Mouse (Mus musculus) MEL (cell line): ENCODE measurements around the gene Tas2r121. TPM values are rescaled to one million over a fixed set of nuclear protein-coding genes. Genes with fewer than 3 reads are reported as not detected.
"Not testable (repeated sequence)": the region's sequence is repeated elsewhere in the genome, so short reads cannot be mapped to it uniquely, and the experiment has no call there.

Experiments
- DNase-seq: peaks from one replicate; pipeline ENCODE4 v3.0.0; 2011; ENCODE audit warnings: low read depth, low spot score
- H3K27ac ChIP-seq: 2 replicates; pipeline ENCODE4 v1.5.1; 2012; ENCODE audit warnings: low read depth, mild to moderate bottlenecking, control low read depth, low read length, moderate library complexity; ENCODE audit not compliant: control insufficient read depth
- H3K27me3 ChIP-seq, 2 experiments: fragments of 150-350 bp in 1 of 2; sonication (generic) in 1 of 2; 2 replicates each; pipeline ENCODE4 v1.6.1; 2012; ENCODE audit warnings: low read length in 2 of 2, mild to moderate bottlenecking in 2 of 2, improper control_type of control experiment in 1 of 2, moderate library complexity in 1 of 2; ENCODE audit not compliant: insufficient read depth in 2 of 2, control insufficient read depth in 1 of 2
- H3K36me3 ChIP-seq, 2 experiments: 2 replicates each; pipeline ENCODE4 v1.6.1; 2012 to 2014; ENCODE audit warnings: low read length in 2 of 2, improper control_type of control experiment in 1 of 2, inconsistent platforms in 1 of 2, mild to moderate bottlenecking in 1 of 2; ENCODE audit not compliant: insufficient read depth in 2 of 2, control insufficient read depth in 1 of 2
- H3K4me1 ChIP-seq, 2 experiments: fragments of 150-350 bp in 1 of 2; sonication (generic) in 1 of 2; 2 replicates each; pipeline ENCODE4 v1.6.1; 2012; ENCODE audit warnings: low read length in 2 of 2, improper control_type of control experiment in 1 of 2, mild to moderate bottlenecking in 1 of 2; ENCODE audit not compliant: insufficient read depth in 2 of 2, control insufficient read depth in 1 of 2
- H3K4me3 ChIP-seq, 2 experiments: fragments of 150-350 bp in 1 of 2; sonication (generic) in 1 of 2; 2 replicates each; pipeline ENCODE4 v1.5.1; 2012; ENCODE audit warnings: low read depth in 2 of 2, low read length in 2 of 2, mild to moderate bottlenecking in 2 of 2, moderate library complexity in 2 of 2, control low read depth in 1 of 2, improper control_type of control experiment in 1 of 2; ENCODE audit not compliant: control insufficient read depth in 1 of 2, insufficient read depth in 1 of 2
- H3K79me2 ChIP-seq: 2 replicates; pipeline ENCODE4 v1.6.1; 2012; ENCODE audit warnings: mild to moderate bottlenecking, low read length, moderate library complexity; ENCODE audit not compliant: control insufficient read depth, poor library complexity, insufficient read depth
- H3K9ac ChIP-seq: 2 replicates; pipeline ENCODE4 v1.6.1; 2012; ENCODE audit warnings: low read depth, mild to moderate bottlenecking, control low read depth, low read length, moderate library complexity; ENCODE audit not compliant: control insufficient read depth, poor library complexity, severe bottlenecking
- H3K9me3 ChIP-seq: fragments of 150-350 bp; sonication (generic); replicated peaks from 2 replicates; pipeline ENCODE4 v1.6.1; 2012; ENCODE audit warnings: mild to moderate bottlenecking, low read length, improper control_type of control experiment, moderate library complexity; ENCODE audit not compliant: insufficient read depth
- BHLHE40 ChIP-seq: IDR thresholded peaks from 2 replicates; pipeline ENCODE4 v1.6.1; 2012; ENCODE audit warnings: low read depth, mild to moderate bottlenecking, inconsistent platforms, low read length, improper control_type of control experiment, borderline replicate concordance
- CHD1 ChIP-seq: IDR thresholded peaks from 2 replicates; pipeline ENCODE4 v1.6.1; 2012; ENCODE audit warnings: low read depth, mild to moderate bottlenecking, inconsistent platforms, low read length, improper control_type of control experiment
- E2F4 ChIP-seq: IDR thresholded peaks from 2 replicates; pipeline ENCODE4 v1.6.1; 2011; ENCODE audit warnings: low read depth, low read length, improper control_type of control experiment, borderline replicate concordance
- ELF1 ChIP-seq: IDR thresholded peaks from 2 replicates; pipeline ENCODE4 v1.6.1; 2014; ENCODE audit warnings: low read depth, mild to moderate bottlenecking, inconsistent platforms, low read length, improper control_type of control experiment, moderate library complexity
- EP300 ChIP-seq, 2 experiments: IDR thresholded peaks; 2 replicates each; pipeline ENCODE4 v1.6.1; 2011; ENCODE audit warnings: improper control_type of control experiment in 2 of 2, low read length in 2 of 2, low read depth in 1 of 2, mild to moderate bottlenecking in 1 of 2
- GATA1 ChIP-seq: IDR thresholded peaks from 2 replicates; pipeline ENCODE4 v1.6.1; 2011; ENCODE audit warnings: low read depth, low read length, improper control_type of control experiment
- HCFC1 ChIP-seq: IDR thresholded peaks from 2 replicates; pipeline ENCODE4 v1.6.1; 2012; ENCODE audit warnings: low read depth, mild to moderate bottlenecking, inconsistent platforms, low read length, improper control_type of control experiment, moderate library complexity
- KAT2A ChIP-seq: conservative IDR thresholded peaks from 2 replicates; pipeline ENCODE4 v1.6.1; 2012; ENCODE audit warnings: low read depth, low read length, improper control_type of control experiment, inconsistent platforms
- MYB ChIP-seq: IDR thresholded peaks from 2 replicates; pipeline ENCODE4 v1.6.1; 2011; ENCODE audit warnings: mild to moderate bottlenecking, low read depth, low read length, improper control_type of control experiment
- POLR2AphosphoS2 ChIP-seq: IDR thresholded peaks from 2 replicates; pipeline ENCODE4 v1.6.1; 2011; ENCODE audit warnings: low read length, improper control_type of control experiment
- RCOR1 ChIP-seq: IDR thresholded peaks from 2 replicates; pipeline ENCODE4 v1.6.1; 2012; ENCODE audit warnings: low read depth, mild to moderate bottlenecking, inconsistent platforms, low read length, improper control_type of control experiment
- SIN3A ChIP-seq: IDR thresholded peaks from 2 replicates; pipeline ENCODE4 v1.6.1; 2012; ENCODE audit warnings: low read length, improper control_type of control experiment, inconsistent platforms
- TAL1 ChIP-seq: IDR thresholded peaks from 2 replicates; pipeline ENCODE4 v1.6.1; 2012; ENCODE audit warnings: mild to moderate bottlenecking, inconsistent platforms, low read length, moderate library complexity, mixed read lengths
- TCF12 ChIP-seq: IDR thresholded peaks from 2 replicates; pipeline ENCODE4 v1.6.1; 2014; ENCODE audit warnings: low read depth, mild to moderate bottlenecking, inconsistent platforms, low read length, improper control_type of control experiment, moderate library complexity
- USF2 ChIP-seq, 2 experiments: IDR thresholded peaks; 2 replicates each; pipeline ENCODE4 v1.6.1; 2011 to 2012; ENCODE audit warnings: improper control_type of control experiment in 2 of 2, low read length in 2 of 2, borderline replicate concordance in 1 of 2, inconsistent platforms in 1 of 2, low read depth in 1 of 2, mild to moderate bottlenecking in 1 of 2; ENCODE audit not compliant: insufficient read depth in 1 of 2
- ZC3H11A ChIP-seq: IDR thresholded peaks from 2 replicates; pipeline ENCODE4 v1.6.1; 2012; ENCODE audit warnings: low read depth, mild to moderate bottlenecking, inconsistent platforms, low read length, improper control_type of control experiment
- ZNF384 ChIP-seq: IDR thresholded peaks from 2 replicates; pipeline ENCODE4 v1.6.1; 2012; ENCODE audit warnings: low read depth, mild to moderate bottlenecking, inconsistent platforms, low read length, improper control_type of control experiment
- polyA plus RNA-seq, 2 experiments: library from polyadenylated mRNA; stranded (reverse) in 1 of 2; unstranded in 1 of 2; fragments of >175 nt in 1 of 2; fragments of >200 nt in 1 of 2; gene quantifications; 2 replicates each; pipeline versions ENCODE4 v1.2.1 to v1.2.4; 2012; ENCODE audit warnings: low replicate concordance in 2 of 2, low read depth in 1 of 2; ENCODE audit not compliant: insufficient read length in 2 of 2, insufficient read depth in 1 of 2, missing spikeins in 1 of 2
- total RNA-seq: library from RNA; depleted of rRNA; stranded (reverse); fragments of 300-350 nt; gene quantifications from 2 replicates; pipeline ENCODE4 v1.2.3, GENCODE M21; 2012

Tas2r121 gene
- total and polyA plus RNA-seq, 3 experiments = not detected

DNA sequence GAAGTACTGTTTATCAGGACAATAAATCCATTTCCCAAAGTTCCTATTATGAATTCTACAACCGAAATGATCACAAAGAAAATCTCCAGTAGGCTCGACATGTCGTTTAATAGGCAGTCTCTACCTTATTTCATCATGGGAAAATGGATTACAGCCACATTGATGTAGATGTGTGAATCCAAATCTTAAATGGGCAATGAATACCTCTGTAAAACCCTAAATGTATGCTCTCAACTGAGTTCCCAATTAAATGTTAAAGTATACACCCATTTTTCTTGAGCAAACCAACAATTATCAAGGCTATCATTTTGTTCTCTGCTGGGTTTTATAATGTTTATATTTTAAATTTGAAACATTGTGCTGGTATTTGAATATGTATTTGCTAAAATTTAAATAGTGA, 11.0 kb upstream of the Tas2r121 start, which contains the start of gene Tas2r122:
TSS of gene Tas2r122 (minus strand) at position 101 of the 400 bp plus-strand sequence.
- no peaks in the 10 kb centered on the region for H3K4me1 ChIP-seq
- H3K9me3 ChIP-seq = no peaks in the 10 kb centered on the region
- H3K9ac ChIP-seq = no peak within 1 kb of the TSS
- H3K4me3 ChIP-seq = no peak within 1 kb of the TSS
- no peaks in the 10 kb centered on the region for H3K36me3 ChIP-seq
- H3K79me2 ChIP-seq = no peaks in the 10 kb centered on the region
- no peak for DNase-seq
- H3K27me3 ChIP-seq = no peaks in the 10 kb centered on the region
- TF ChIP-seq HCFC1 (no peak), ELF1 (no peak), ZNF384 (no peak), TCF12 (no peak), E2F4 (no peak), ZC3H11A (no peak), SIN3A (no peak), CHD1 (no peak), TAL1 (no peak), RCOR1 (no peak), KAT2A (no peak), GATA1 (no peak), USF2 (IDR thresholded peaks at IDR 0.05; ENCODE audit: borderline replicate concordance in 1 of 2, insufficient read depth in 1 of 2, low read depth in 1 of 2, low read length in 2 of 2) (no peak), MYB (no peak), BHLHE40 (no peak), EP300 (IDR thresholded peaks at IDR 0.05; ENCODE audit: low read depth in 1 of 2, low read length in 2 of 2) (no peak), POLR2AphosphoS2 (no peak)
- no peak within 1 kb of the TSS for H3K27ac ChIP-seq

DNA sequence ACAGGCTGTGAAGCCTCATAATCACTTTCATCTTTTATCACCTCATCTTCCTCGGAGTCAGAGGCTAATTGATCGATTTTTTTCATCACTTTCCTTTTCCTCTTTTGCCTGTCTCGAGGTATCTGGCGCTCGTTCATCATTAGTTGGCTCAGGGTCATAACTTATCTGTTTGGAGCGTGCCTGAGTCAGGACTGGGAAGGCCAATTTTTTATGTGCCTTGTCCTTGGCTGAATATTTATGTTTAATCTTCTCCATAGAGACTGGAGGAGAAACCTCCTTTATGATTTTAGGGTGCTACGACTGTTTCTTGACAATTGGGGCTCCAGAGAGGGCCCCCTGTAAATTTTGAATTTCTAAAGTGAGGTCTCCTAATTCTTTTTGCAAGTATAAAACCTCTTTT, 9.2 kb downstream of the Tas2r121 start:
- not testable (repeated sequence) for H3K4me3 ChIP-seq, H3K9ac ChIP-seq, DNase-seq, H3K4me1 ChIP-seq, H3K27me3 ChIP-seq, H3K36me3 ChIP-seq, H3K27ac ChIP-seq, H3K9me3 ChIP-seq, H3K79me2 ChIP-seq
